ENCODE assay signal across 8 mouse cellular contexts in the genomic region with DNA sequence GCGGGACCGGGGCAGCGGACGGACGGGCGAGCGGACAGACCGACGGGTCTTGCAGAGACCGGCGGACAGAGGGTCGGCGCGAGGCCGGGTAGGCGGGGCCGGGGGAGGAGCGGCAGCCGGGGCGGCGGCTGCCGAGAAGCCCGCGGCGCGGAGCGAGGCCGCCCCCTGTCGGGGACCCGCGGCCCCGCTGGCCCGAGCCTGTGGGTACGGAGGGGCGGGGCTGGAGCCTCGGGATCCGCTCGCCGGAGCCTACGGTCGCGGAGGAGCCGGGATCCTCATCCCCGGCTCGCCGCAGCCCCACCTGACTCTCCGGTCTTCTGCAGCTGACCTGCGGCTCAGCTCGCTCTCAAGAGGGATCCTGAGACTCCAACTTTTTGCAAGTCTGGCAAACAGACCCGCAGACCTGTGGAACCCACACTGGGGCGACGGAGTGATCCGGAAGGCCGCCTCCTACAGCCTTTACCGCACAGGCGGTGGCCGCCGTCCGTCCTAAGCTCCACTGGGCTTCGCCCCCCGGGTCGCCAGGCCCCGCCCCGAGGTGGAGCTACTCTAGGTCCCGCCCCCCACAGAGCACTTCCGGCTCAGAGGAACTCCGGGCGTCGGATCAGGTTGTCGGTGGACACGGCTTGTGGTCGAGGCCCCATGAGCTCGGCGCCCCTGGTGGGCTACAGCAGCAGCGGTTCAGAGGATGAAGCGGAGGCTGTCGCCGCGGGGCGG. TPM values are rescaled to one million over a fixed set of nuclear protein-coding genes. Genes with fewer than 3 reads are reported as not detected.
DNase-seq lines count a peak whose midpoint lies in the region; ATAC-seq lines count a peak whose summit lies in the region.

Gene Zfp319, minus strand, starts transcription at position 231 of the 717 bp plus-strand sequence.
Gene Usb1, plus strand, starts transcription at position 565 of the 717 bp plus-strand sequence.

- H3K27me3 ChIP-seq in hindbrain, embryonic 16.5 days (replicated peaks; ENCODE audit: control insufficient read depth, insufficient read depth, low read length) = no peaks in the 10 kb centered on the region

- under 1% methylated on average over 69 of the region's 80 CpGs for WGBS in hindbrain, embryonic 16.5 days
- WGBS in macrophage (ENCODE audit: missing documents) = under 1% methylated on average over 78 of the region's 80 CpGs

- H3K9me3 ChIP-seq in hindbrain, embryonic 16.5 days (ENCODE audit: control insufficient read depth, low read length) = no peaks in the 10 kb centered on the region

- ATAC-seq in hindbrain, embryonic 16.5 days = peak; percentile 93

- peak within 1 kb of the TSS; percentile 79 for H3K4me3 ChIP-seq in hindbrain, embryonic 16.5 days (ENCODE audit: low read length)
- peak within 1 kb of the TSS; percentile 87 for H3K4me3 ChIP-seq in macrophage (ENCODE audit: inconsistent target)

- H3K79me2 ChIP-seq in macrophage (ENCODE audit: inconsistent target) = peaks cover 81% of the 10 kb centered on the region

- peaks cover 18% of the 10 kb centered on the region for H3K4me1 ChIP-seq in hindbrain, embryonic 16.5 days (ENCODE audit: control insufficient read depth, insufficient read depth, low read depth, low read length)

- peak within 1 kb of the TSS; percentile 98 for H3K27ac ChIP-seq in hindbrain, embryonic 16.5 days (ENCODE audit: low read depth, low read length)
- H3K27ac ChIP-seq in macrophage = peak within 1 kb of the TSS; percentile 76

- peak; percentile 89 for DNase-seq in R1 (ENCODE audit: low read depth, low spot score)
- DNase-seq in cerebellum, postnatal 25 days = peak; percentile 92 to 97
- peak; percentile 92 for DNase-seq in frontal cortex, postnatal 36 days (ENCODE audit: low spot score in 2 of 2)
- DNase-seq in left cerebral cortex, adult 18-20 months (ENCODE audit: low spot score in 2 of 2) = peak; percentile 89 to 92
- DNase-seq in right cerebral cortex, adult 18-20 months = peak; percentile 92
- peak; percentile 86 for DNase-seq in urinary bladder, postnatal 10 days (ENCODE audit: low spot score)

- H3K36me3 ChIP-seq in hindbrain, embryonic 16.5 days (ENCODE audit: control insufficient read depth, insufficient read depth, low read length) = peaks cover 28% of the 10 kb centered on the region
- peaks cover 27% of the 10 kb centered on the region for H3K36me3 ChIP-seq in macrophage (ENCODE audit: inconsistent target)

- peak within 1 kb of the TSS; percentile 86 for H3K4me2 ChIP-seq in hindbrain, embryonic 16.5 days (ENCODE audit: low read length)

- H3K9ac ChIP-seq in hindbrain, embryonic 16.5 days (ENCODE audit: low read depth, low read length) = peak within 1 kb of the TSS; percentile 94

RNA-seq across cellular contexts. Expression of gene Zfp319, which starts in this region (rescaled TPM):
- 12.1 and 15.8 TPM in 2 replicates for polyA plus RNA-seq in hindbrain, embryonic 16.5 days (2015; fragmentation: Nextera tagmentation; extraction: Ambion mirVana)
- 10 to 100 TPM; 17.2 to 18.3 TPM for total RNA-seq in left cerebral cortex, adult 18-20 months (2021)
- 10 to 100 TPM in 15 of 26 experiments, 1 to 10 TPM in 11; 1.9 to 36.3 (median 12.3) TPM for total RNA-seq in macrophage (2018; cell fraction: chromatin; rRNA removed)
- total RNA-seq in macrophage (2018; cell fraction: cytosol; rRNA removed) = 10 to 100 TPM in 18 of 26 experiments, 1 to 10 TPM in 8; 3.8 to 20.8 (median 12.9) TPM
- 10 to 100 TPM in 21 of 26 experiments, 1 to 10 TPM in 5; 4.1 to 36.6 (median 17.3) TPM for total RNA-seq in macrophage (2018; cell fraction: nucleus; rRNA removed)
- 4.8 to 10.3 TPM (median 7.1 TPM) in 3 replicates for polyA plus RNA-seq in macrophage (2018)

RNA-seq across cellular contexts. Expression of gene Usb1, which starts in this region (rescaled TPM):
- 35.7 and 39.8 TPM in 2 replicates for polyA plus RNA-seq in hindbrain, embryonic 16.5 days (2015; fragmentation: Nextera tagmentation; extraction: Ambion mirVana)
- total RNA-seq in left cerebral cortex, adult 18-20 months (2021) = 10 to 100 TPM; 11.6 to 12.3 TPM
- 100 to 1,000 TPM in 14 of 26 experiments, 10 to 100 TPM in 12; 20.3 to 270 (median 107) TPM for total RNA-seq in macrophage (2018; cell fraction: chromatin; rRNA removed)
- 100 to 1,000 TPM in 12 of 26 experiments, 10 to 100 TPM in 14; 48.5 to 137 (median 94.8) TPM for total RNA-seq in macrophage (2018; cell fraction: cytosol; rRNA removed)
- 100 to 1,000 TPM in 16 of 26 experiments, 10 to 100 TPM in 10; 28.2 to 219 (median 122) TPM for total RNA-seq in macrophage (2018; cell fraction: nucleus; rRNA removed)
- 38.9 to 56.5 TPM (median 40.9 TPM) in 3 replicates for polyA plus RNA-seq in macrophage (2018)

Comparison
In these comparisons a context has a peak if more than half of its experiments do, and no peak if none do; other contexts are left out.
1. Peak in every context shown above with its lines: DNase-seq, ATAC-seq, H3K4me3 ChIP-seq and H3K27ac ChIP-seq.